Mouse (Mus musculus) midbrain, embryonic 13.5 days (tissue): Measurements from ENCODE around the gene Agr2. TPM values are rescaled to one million over a fixed set of nuclear protein-coding genes. Genes with fewer than 3 reads are reported as not detected.

ENCODE experiments used
- ATAC-seq: fragments of 200-750 bp; cut with Nextera tagmentation; 2 replicates; pipeline ENCODE4 v1.8.0; 2017; ENCODE audit warnings: mild to moderate bottlenecking, moderate TSS enrichment, moderate library complexity
- H3K27ac ChIP-seq: fragments of 300-500 bp; sonication (generic); 2 replicates; pipeline ENCODE4 v1.5.1; 2015; ENCODE audit warnings: inconsistent platforms, mild to moderate bottlenecking, moderate library complexity
- H3K27me3 ChIP-seq: fragments of 300-500 bp; sonication (generic); 2 replicates; pipeline ENCODE4 v1.6.1; 2015; ENCODE audit warnings: mild to moderate bottlenecking, inconsistent platforms
- H3K36me3 ChIP-seq: fragments of 300-500 bp; sonication (generic); 2 replicates; pipeline ENCODE4 v1.6.1; 2015; ENCODE audit warnings: mild to moderate bottlenecking, inconsistent platforms
- H3K4me1 ChIP-seq: fragments of 300-500 bp; sonication (generic); replicated peaks from 2 replicates; pipeline ENCODE4 v1.6.1; 2015; ENCODE audit warnings: inconsistent platforms
- H3K4me2 ChIP-seq: fragments of 300-500 bp; sonication (generic); replicated peaks from 2 replicates; pipeline ENCODE4 v1.6.1; 2015; ENCODE audit warnings: moderate library complexity, mild to moderate bottlenecking, inconsistent platforms
- H3K4me3 ChIP-seq: fragments of 300-500 bp; sonication (generic); replicated peaks from 2 replicates; pipeline ENCODE4 v1.5.1; 2015; ENCODE audit warnings: mild to moderate bottlenecking, inconsistent platforms
- H3K9ac ChIP-seq: fragments of 300-500 bp; sonication (generic); replicated peaks from 2 replicates; pipeline ENCODE4 v1.6.1; 2015; ENCODE audit warnings: mild to moderate bottlenecking, inconsistent platforms
- H3K9me3 ChIP-seq: fragments of 300-500 bp; sonication (generic); 2 replicates; pipeline ENCODE4 v1.6.1; 2016; ENCODE audit warnings: mild to moderate bottlenecking, inconsistent platforms
- WGBS: fragments of 180-500 bp; shearing (Covaris S2); methylation state at CpG from one replicate; pipeline ENCODE4 v1.1.7; 2015; 5-methylcytosine and 5-hydroxymethylcytosine counted together
- polyA plus RNA-seq: library from polyadenylated mRNA; unstranded; fragments of >200 nt; fragmentation: Nextera tagmentation; extraction: Ambion mirVana; gene quantifications from 2 replicates; pipeline ENCODE4 v1.2.1, GENCODE M21; 2015

The Agr2 gene
- polyA plus RNA-seq, 1 experiment from 2014 or later: 1.3 TPM

DNA sequence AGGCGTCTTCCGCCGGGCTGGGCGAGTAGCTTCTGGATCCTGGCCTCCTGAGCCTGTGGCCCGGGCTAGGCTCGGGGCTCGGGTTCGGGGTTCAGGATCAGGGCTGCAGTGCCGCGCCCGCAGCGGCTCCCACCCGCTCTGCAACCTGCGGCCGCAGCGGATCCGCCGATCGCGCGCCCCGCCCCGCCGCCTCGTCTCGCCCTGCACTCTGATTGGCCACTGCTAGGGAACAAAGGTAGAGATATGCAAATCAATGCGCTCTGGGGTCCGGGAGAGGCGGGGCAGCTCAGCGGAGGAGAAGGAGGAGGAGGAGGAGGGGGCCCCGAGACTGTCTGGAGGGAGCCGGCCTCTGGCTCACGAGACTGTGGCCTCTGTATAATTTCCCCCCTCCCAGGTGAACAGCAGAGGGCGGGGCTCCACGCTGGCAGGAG lies 49.7 kb downstream of the Agr2 start, which contains the start of gene Tspan13:
Gene Tspan13 (minus strand): TSS at position 153 of the 431 bp plus-strand sequence.
- Histone ChIP-seq H3K4me1 (peaks cover 21% of the 10 kb centered on the region), H3K4me2 (peak within 1 kb of the TSS; percentile 74), H3K9ac (peak within 1 kb of the TSS; percentile 100), H3K4me3 (peak within 1 kb of the TSS; percentile 95), H3K27ac (peak within 1 kb of the TSS; percentile 96), H3K9me3 (no peaks in the 10 kb centered on the region), H3K36me3 (no peaks in the 10 kb centered on the region), H3K27me3 (no peaks in the 10 kb centered on the region)
- peak; percentile 99 for ATAC-seq
- under 1% methylated on average over 28 of the region's 35 CpGs for WGBS

DNA sequence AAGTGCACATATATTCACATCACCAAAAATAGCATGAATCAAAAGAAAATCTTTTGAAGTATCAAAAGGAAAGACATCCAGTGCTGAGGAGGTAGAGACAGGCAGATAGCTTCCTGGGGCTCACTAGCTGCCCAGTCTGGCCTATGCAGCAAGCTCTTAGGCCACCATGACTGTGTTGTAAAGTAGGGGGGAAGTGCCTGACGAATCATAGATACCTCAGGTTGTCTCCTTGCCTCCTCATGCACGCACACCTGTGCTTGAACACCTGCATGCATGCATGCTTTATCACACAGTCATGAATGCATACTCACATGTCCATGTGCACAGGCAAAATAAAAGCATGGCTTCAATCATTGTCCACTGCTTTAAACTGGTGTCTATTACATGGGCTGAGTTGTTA lies 52.0 kb downstream of the Agr2 start:
- 81% methylated on average over 2 of the region's 2 CpGs for WGBS
- Histone ChIP-seq H3K4me3 (no peak overlapping the region), H3K9me3 (no peaks in the 10 kb centered on the region), H3K27me3 (no peaks in the 10 kb centered on the region), H3K4me1 (peaks cover 17% of the 10 kb centered on the region), H3K4me2 (no peak overlapping the region), H3K9ac (no peak overlapping the region), H3K27ac (no peak overlapping the region), H3K36me3 (no peaks in the 10 kb centered on the region)
- ATAC-seq: no peak

DNA sequence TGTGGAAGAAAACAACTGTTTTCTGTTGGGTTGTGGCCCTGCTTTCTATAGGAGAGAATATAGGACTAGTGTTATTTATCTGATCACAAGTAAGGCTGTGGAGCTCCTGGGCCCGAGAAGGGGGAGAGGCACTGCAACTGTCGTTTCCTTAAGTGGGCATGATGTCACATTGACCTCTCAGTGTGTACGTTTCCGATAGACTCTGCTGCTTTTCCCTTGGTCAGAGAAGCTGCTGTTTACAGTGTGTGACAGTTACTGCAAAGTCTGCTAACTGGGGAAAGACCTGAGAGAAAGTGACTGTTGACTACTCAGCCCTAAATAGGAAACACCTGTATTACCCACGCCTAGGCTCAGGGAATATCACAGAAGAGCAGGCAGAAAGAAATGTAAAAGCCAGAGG lies 53.5 kb downstream of the Agr2 start:
- no peak overlapping the region for H3K4me2 ChIP-seq
- no peak overlapping the region for H3K27ac ChIP-seq
- peaks cover 2% of the 10 kb centered on the region for H3K4me1 ChIP-seq
- H3K4me3 ChIP-seq: no peak overlapping the region
- 67% methylated on average over 5 of the region's 5 CpGs for WGBS
- no peak for ATAC-seq
- no peaks in the 10 kb centered on the region for H3K9me3 ChIP-seq
- no peaks in the 10 kb centered on the region for H3K36me3 ChIP-seq
- no peaks in the 10 kb centered on the region for H3K27me3 ChIP-seq
- no peak overlapping the region for H3K9ac ChIP-seq

DNA sequence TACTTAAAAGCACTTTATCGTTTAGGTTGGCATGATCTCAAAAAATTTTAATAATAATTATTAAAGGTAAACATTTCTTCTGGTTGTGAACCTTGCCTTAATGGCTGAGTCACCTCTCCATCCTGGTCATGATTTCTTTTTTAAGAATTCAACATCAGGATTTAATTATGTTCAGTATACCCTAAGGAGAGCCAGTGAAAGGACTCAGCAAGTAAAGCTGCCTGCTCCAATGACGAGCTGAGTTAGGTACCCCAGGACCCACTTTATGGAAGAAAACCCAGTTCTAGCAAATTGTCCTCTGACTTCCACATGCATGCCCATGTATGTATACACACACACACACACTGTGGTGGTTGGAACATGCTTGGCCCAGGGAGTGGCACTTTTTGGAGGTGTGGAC lies 54.9 kb downstream of the Agr2 start:
- H3K9me3 ChIP-seq: no peaks in the 10 kb centered on the region
- no peaks in the 10 kb centered on the region for H3K36me3 ChIP-seq
- no peak overlapping the region for H3K4me2 ChIP-seq
- no peak overlapping the region for H3K9ac ChIP-seq
- no peak overlapping the region for H3K4me3 ChIP-seq
- no peaks in the 10 kb centered on the region for H3K4me1 ChIP-seq
- no peaks in the 10 kb centered on the region for H3K27me3 ChIP-seq
- no peak for ATAC-seq
- H3K27ac ChIP-seq: no peak overlapping the region
- WGBS: 86% methylated on average over 2 of the region's 2 CpGs

DNA sequence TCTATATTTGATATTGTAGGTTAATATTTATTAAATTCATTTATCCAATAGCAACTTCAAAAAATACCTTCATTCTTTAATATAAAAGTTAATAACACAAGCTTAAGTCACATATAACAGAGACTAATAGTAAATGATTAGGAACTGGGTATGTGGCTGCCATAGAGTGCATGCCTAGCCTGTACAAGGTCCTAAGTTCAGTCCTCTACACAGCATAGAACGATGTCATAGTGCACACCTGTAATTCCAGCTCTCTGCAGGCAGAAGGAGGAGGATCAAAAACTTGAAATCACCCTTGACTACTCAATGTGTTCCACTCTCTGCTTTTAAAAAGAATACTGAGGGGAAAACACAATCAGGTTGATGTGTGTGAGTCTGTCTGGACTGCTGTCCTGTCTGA lies 57.6 kb downstream of the Agr2 start:
- WGBS: 86% methylated on average over 1 of the region's 1 CpGs
- H3K4me1 ChIP-seq: no peaks in the 10 kb centered on the region
- no peak overlapping the region for H3K4me2 ChIP-seq
- H3K9ac ChIP-seq: no peak overlapping the region
- no peaks in the 10 kb centered on the region for H3K9me3 ChIP-seq
- no peaks in the 10 kb centered on the region for H3K27me3 ChIP-seq
- ATAC-seq: no peak
- no peak overlapping the region for H3K27ac ChIP-seq
- no peaks in the 10 kb centered on the region for H3K36me3 ChIP-seq
- H3K4me3 ChIP-seq: no peak overlapping the region

Other genes starting within 250 kb of the Agr2 start
- not detected in 2 replicates for gene Agr3, start 67.3 kb upstream of the Agr2 start, polyA plus RNA-seq
- 361 and 381 TPM in 2 replicates for gene Tspan13, start 49.6 kb downstream of the Agr2 start, polyA plus RNA-seq
- gene Ankmy2, start 164.2 kb downstream of the Agr2 start, polyA plus RNA-seq: 51.1 and 56.8 TPM in 2 replicates
- gene Bzw2, start 165.2 kb downstream of the Agr2 start, polyA plus RNA-seq: 388 and 407 TPM in 2 replicates